In the genomic region with DNA sequence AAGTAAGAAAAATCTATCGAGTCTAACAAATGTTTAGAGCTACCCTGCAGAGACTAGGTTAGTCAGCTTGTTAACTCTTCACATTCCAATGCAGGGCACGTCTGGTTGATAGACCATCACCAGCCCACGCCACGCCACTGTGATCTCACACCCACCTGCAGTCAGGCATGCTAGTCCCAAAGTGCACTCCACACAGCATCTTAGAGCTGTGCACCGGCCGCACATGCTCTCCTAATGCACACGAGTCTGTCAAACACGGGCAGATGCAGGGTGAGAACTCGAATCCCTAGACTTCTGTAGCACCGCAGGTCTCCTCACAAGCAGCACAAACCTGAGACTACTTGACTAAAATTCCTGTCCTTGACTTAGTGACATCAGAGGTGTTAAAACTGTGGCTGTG, we compare ENCODE assay signal across 1 mouse cellular context.
TF ChIP-seq lines count a peak whose summit lies in the region.

No protein-coding gene starts in this region.

TF ChIP-seq in MEL, 35 proteins besides CTCF, POLR2A, EP300 and RAD21 (continued from another document):
- TF ChIP-seq MEF2A (IDR thresholded peaks at IDR 0.05; ENCODE audit: extremely low read depth, insufficient replicate concordance, low read depth, low read length, poor library complexity, severe bottlenecking): no peak
